Mouse (Mus musculus) splenic B cell, adult 2 months (primary cell): ENCODE data around the gene Samd13.

Experiments used
- DNase-seq: peaks from one replicate; pipeline ENCODE4 v3.0.0-alpha.2; 2011; ENCODE audit warnings: low read depth, low spot score
- H3K27me3 ChIP-seq: 2 replicates; pipeline ENCODE4 v1.6.1; 2012; ENCODE audit warnings: mild to moderate bottlenecking, low read length, moderate library complexity, mixed read lengths; ENCODE audit not compliant: control insufficient read depth, poor library complexity, insufficient read depth, severe bottlenecking
- H3K36me3 ChIP-seq: 2 replicates; pipeline ENCODE4 v1.6.1; 2012; ENCODE audit warnings: mild to moderate bottlenecking, low read length, moderate library complexity, mixed read lengths; ENCODE audit not compliant: control insufficient read depth, poor library complexity, insufficient read depth, severe bottlenecking

The Samd13 gene

GRCm38 (mm10) chr3:146615496-146615895 is 69.9 kb downstream of the Samd13 start, which contains the start of gene Dnase2b:
Dnase2b (minus strand) TSS chr3:146615596.
- H3K36me3 ChIP-seq: no peaks in the 10 kb centered on the region
- H3K27me3 ChIP-seq: no peaks in the 10 kb centered on the region
- no peak for DNase-seq

- no peak for DNase-seq
- Histone ChIP-seq H3K36me3 (no peaks in the 10 kb centered on the region), H3K27me3 (no peaks in the 10 kb centered on the region)
These were observed 73.6 kb downstream of the Samd13 start for GRCm38 (mm10) chr3:146611821-146612220.

- no peak for DNase-seq
- Histone ChIP-seq H3K27me3 (no peaks in the 10 kb centered on the region), H3K36me3 (no peaks in the 10 kb centered on the region)
These were observed 74.1 kb downstream of the Samd13 start for GRCm38 (mm10) chr3:146611261-146611660.

GRCm38 (mm10) chr3:146610322-146610721 is 75.1 kb downstream of the Samd13 start:
- no peak for DNase-seq
- H3K27me3 ChIP-seq: no peaks in the 10 kb centered on the region
- no peaks in the 10 kb centered on the region for H3K36me3 ChIP-seq

- Histone ChIP-seq H3K36me3 (no peaks in the 10 kb centered on the region), H3K27me3 (no peaks in the 10 kb centered on the region)
- no peak for DNase-seq
These were observed 78.0 kb downstream of the Samd13 start for GRCm38 (mm10) chr3:146607368-146607767.

GRCm38 (mm10) chr3:146604647-146605046 is 80.7 kb downstream of the Samd13 start:
- Histone ChIP-seq H3K36me3 (no peaks in the 10 kb centered on the region), H3K27me3 (no peaks in the 10 kb centered on the region)
- DNase-seq: no peak

- H3K27me3 ChIP-seq: no peaks in the 10 kb centered on the region
- no peaks in the 10 kb centered on the region for H3K36me3 ChIP-seq
- no peak for DNase-seq
These were observed 82.9 kb downstream of the Samd13 start for GRCm38 (mm10) chr3:146602531-146602930.

- H3K36me3 ChIP-seq: no peaks in the 10 kb centered on the region
- DNase-seq: no peak
- no peaks in the 10 kb centered on the region for H3K27me3 ChIP-seq
These were observed 84.2 kb downstream of the Samd13 start for GRCm38 (mm10) chr3:146601205-146601604.

- no peaks in the 10 kb centered on the region for H3K27me3 ChIP-seq
- DNase-seq: no peak
- no peaks in the 10 kb centered on the region for H3K36me3 ChIP-seq
These were observed 86.0 kb downstream of the Samd13 start for GRCm38 (mm10) chr3:146599198-146599900.

GRCm38 (mm10) chr3:146598411-146598810 is 87.0 kb downstream of the Samd13 start:
- no peak for DNase-seq
- no peaks in the 10 kb centered on the region for H3K36me3 ChIP-seq
- H3K27me3 ChIP-seq: no peaks in the 10 kb centered on the region

- no peak for DNase-seq
- H3K27me3 ChIP-seq: no peaks in the 10 kb centered on the region
- no peaks in the 10 kb centered on the region for H3K36me3 ChIP-seq
These were observed 88.5 kb downstream of the Samd13 start for GRCm38 (mm10) chr3:146596864-146597263.

- Histone ChIP-seq H3K27me3 (no peaks in the 10 kb centered on the region), H3K36me3 (no peaks in the 10 kb centered on the region)
- DNase-seq: no peak
These were observed 89.0 kb downstream of the Samd13 start for GRCm38 (mm10) chr3:146596387-146596786.

- H3K36me3 ChIP-seq: no peaks in the 10 kb centered on the region
- DNase-seq: no peak
- H3K27me3 ChIP-seq: no peaks in the 10 kb centered on the region
These were observed 90.0 kb downstream of the Samd13 start for GRCm38 (mm10) chr3:146595440-146595839.
